Mouse (Mus musculus) olfactory bulb, adult 2 months (tissue): ENCODE results near the gene Ppih. TPM values are rescaled to one million over a fixed set of nuclear protein-coding genes. Genes with fewer than 3 reads are reported as not detected.

Experiments
- H3K27ac ChIP-seq: fragments of 200-500 bp; 2 replicates; pipeline ENCODE4 v1.5.1; 2012; ENCODE audit warnings: low read depth, low read length; ENCODE audit not compliant: insufficient read depth
- H3K4me1 ChIP-seq: fragments of 200-500 bp; 2 replicates; pipeline ENCODE4 v1.6.1; 2012; ENCODE audit warnings: low read length; ENCODE audit not compliant: control insufficient read depth, insufficient read depth
- H3K4me3 ChIP-seq: fragments of 200-500 bp; 2 replicates; pipeline ENCODE4 v1.5.1; 2012; ENCODE audit warnings: mild to moderate bottlenecking, low read depth, low read length, moderate library complexity; ENCODE audit not compliant: insufficient read depth
- CTCF ChIP-seq: fragments of 200-500 bp; IDR thresholded peaks from 2 replicates; pipeline ENCODE4 v1.5.1; 2012; ENCODE audit warnings: low read depth, mild to moderate bottlenecking, low read length, moderate library complexity; ENCODE audit not compliant: insufficient read depth
- POLR2A ChIP-seq: fragments of 200-500 bp; IDR thresholded peaks from 2 replicates; pipeline ENCODE4 v1.6.1; 2012; ENCODE audit warnings: mild to moderate bottlenecking, low read depth, low read length, moderate library complexity; ENCODE audit not compliant: insufficient read depth
- WGBS: fragments of 180-500 bp; shearing (Covaris S2); methylation state at CpG from one replicate; pipeline ENCODE4 v1.1.7; 2018; 5-methylcytosine and 5-hydroxymethylcytosine counted together
- polyA plus RNA-seq: library from polyadenylated mRNA; stranded (reverse); fragments of >200 nt; gene quantifications from 2 replicates; pipeline ENCODE4 v1.2.4, GENCODE M21; 2012; ENCODE audit warnings: low replicate concordance; ENCODE audit not compliant: missing spikeins, insufficient read depth, insufficient read length

The Ppih gene
- polyA plus RNA-seq, 1 experiment: not detected

- TF ChIP-seq POLR2A (no peak), CTCF (no peak)
- H3K27ac ChIP-seq: no peak overlapping the region
- no peaks in the 10 kb centered on the region for H3K4me1 ChIP-seq
- no peak overlapping the region for H3K4me3 ChIP-seq
- WGBS: 71% methylated on average over 13 of the region's 13 CpGs
These were observed 53.7 kb downstream of the Ppih start for GRCm38 (mm10) chr4:119266606-119267005.

- no peak overlapping the region for H3K4me3 ChIP-seq
- no peak overlapping the region for H3K27ac ChIP-seq
- no peaks in the 10 kb centered on the region for H3K4me1 ChIP-seq
- TF ChIP-seq POLR2A (no peak), CTCF (no peak)
- WGBS: 41% methylated on average over 3 of the region's 3 CpGs
These were observed 56.9 kb downstream of the Ppih start for GRCm38 (mm10) chr4:119263459-119263858.

- 91% methylated on average over 5 of the region's 5 CpGs for WGBS
- Histone ChIP-seq H3K4me1 (no peaks in the 10 kb centered on the region), H3K4me3 (no peak overlapping the region), H3K27ac (no peak overlapping the region)
- TF ChIP-seq CTCF (no peak), POLR2A (no peak)
These were observed 57.9 kb downstream of the Ppih start for GRCm38 (mm10) chr4:119262483-119262882.

GRCm38 (mm10) chr4:119261087-119261713 is 59.1 kb downstream of the Ppih start:
- Histone ChIP-seq H3K27ac (no peak overlapping the region), H3K4me3 (no peak overlapping the region), H3K4me1 (no peaks in the 10 kb centered on the region)
- WGBS: 74% methylated on average over 7 of the region's 7 CpGs
- TF ChIP-seq POLR2A (no peak), CTCF (no peak)

- TF ChIP-seq CTCF (no peak), POLR2A (no peak)
- 0 out of 2 replicates have a peak, but pooled peaks cover 4% of the 10 kb centered on the region for H3K4me1 ChIP-seq
- H3K27ac ChIP-seq: no peak overlapping the region
- 90% methylated on average over 15 of the region's 15 CpGs for WGBS
- no peak overlapping the region for H3K4me3 ChIP-seq
These were observed 60.7 kb downstream of the Ppih start for GRCm38 (mm10) chr4:119259344-119260254.

- Histone ChIP-seq H3K4me3 (no peak overlapping the region), H3K27ac (no peak overlapping the region), H3K4me1 (peaks cover 12% of the 10 kb centered on the region)
- no peak for TF ChIP-seq POLR2A
- no peak for TF ChIP-seq CTCF
- WGBS: 89% methylated on average over 6 of the region's 6 CpGs
These were observed 63.3 kb downstream of the Ppih start for GRCm38 (mm10) chr4:119257083-119257482.

- Histone ChIP-seq H3K4me1 (peaks cover 12% of the 10 kb centered on the region), H3K4me3 (no peak within 1 kb of the TSS), H3K27ac (no peak within 1 kb of the TSS)
- WGBS: 75% methylated on average over 12 of the region's 12 CpGs
- TF ChIP-seq POLR2A (no peak), CTCF (no peak)
These were observed 65.0 kb downstream of the Ppih start, which contains the start of gene Cldn19 for GRCm38 (mm10) chr4:119255351-119255750. TSS of gene Cldn19 (plus strand) at chr4:119255414.

- Histone ChIP-seq H3K27ac (no peak overlapping the region), H3K4me1 (peaks cover 12% of the 10 kb centered on the region), H3K4me3 (no peak overlapping the region)
- WGBS: 29% methylated on average over 9 of the region's 9 CpGs
- TF ChIP-seq CTCF (no peak), POLR2A (no peak)
These were observed 66.2 kb downstream of the Ppih start for GRCm38 (mm10) chr4:119254012-119254618.
